Mouse (Mus musculus) thymus, postnatal 0 days (tissue): ENCODE results near the gene Rbm6. TPM values are rescaled to one million over a fixed set of nuclear protein-coding genes. Genes with fewer than 3 reads are reported as not detected.

Source experiments
- DNase-seq: peaks from one replicate; pipeline ENCODE4 v3.0.0-alpha.2; 2015; ENCODE audit warnings: low spot score
- polyA plus RNA-seq: library from polyadenylated mRNA; unstranded; fragments of >200 nt; fragmentation: Nextera tagmentation; extraction: Ambion mirVana; gene quantifications from 2 replicates; pipeline ENCODE4 v1.2.1, GENCODE M21; 2015

Rbm6 gene
- polyA plus RNA-seq, 1 experiment from 2014 or later, result 66.2 TPM

- no peak for DNase-seq
Observed at GRCm38 (mm10) chr9:107750378-107750777, 122.7 kb downstream of the Rbm6 start.

GRCm38 (mm10) chr9:107748063-107748462, 125.0 kb downstream of the Rbm6 start:
- no peak for DNase-seq

- no peak for DNase-seq
Observed at GRCm38 (mm10) chr9:107747310-107747709, 125.7 kb downstream of the Rbm6 start.

GRCm38 (mm10) chr9:107746679-107747078, 126.4 kb downstream of the Rbm6 start:
- DNase-seq, result no peak

GRCm38 (mm10) chr9:107744061-107744460, 129.0 kb downstream of the Rbm6 start:
- DNase-seq, result no peak

- DNase-seq, result peak; percentile 40
Observed at GRCm38 (mm10) chr9:107738841-107739202, 134.2 kb downstream of the Rbm6 start.

- peak; percentile 88 for DNase-seq
Observed at GRCm38 (mm10) chr9:107738020-107738840, 134.8 kb downstream of the Rbm6 start.

- DNase-seq, result peak; percentile 78
Observed at GRCm38 (mm10) chr9:107736185-107736485, 136.9 kb downstream of the Rbm6 start.

- DNase-seq, result peak; percentile 62
Observed at GRCm38 (mm10) chr9:107735356-107736184, 137.5 kb downstream of the Rbm6 start.

- no peak for DNase-seq
Observed at GRCm38 (mm10) chr9:107734567-107734971, 138.5 kb downstream of the Rbm6 start.

- DNase-seq, result no peak
Observed at GRCm38 (mm10) chr9:107729709-107730108, 143.3 kb downstream of the Rbm6 start.

- no peak for DNase-seq
Observed at GRCm38 (mm10) chr9:107728919-107729670, 143.9 kb downstream of the Rbm6 start.

GRCm38 (mm10) chr9:107727041-107727440, 146.0 kb downstream of the Rbm6 start:
- no peak for DNase-seq

- DNase-seq, result no peak
Observed at GRCm38 (mm10) chr9:107724796-107725195, 148.2 kb downstream of the Rbm6 start.

- DNase-seq, result peak; percentile 45
Observed at GRCm38 (mm10) chr9:107723794-107724531, 149.1 kb downstream of the Rbm6 start.

Other genes with a start within 250 kb of the Rbm6 start
- 466 and 479 TPM in 2 replicates for gene Gnai2, start 237.9 kb downstream of the Rbm6 start, polyA plus RNA-seq
- gene Slc38a3, start 203.7 kb downstream of the Rbm6 start, polyA plus RNA-seq, result 0.60 and 1.1 TPM in 2 replicates
- gene Gnat1, start 193.5 kb downstream of the Rbm6 start, polyA plus RNA-seq, result 0.62 and 0.85 TPM in 2 replicates
- gene Sema3f, start 162.8 kb downstream of the Rbm6 start, polyA plus RNA-seq, result 2.2 and 3.2 TPM in 2 replicates
- gene Rbm5, start 102.2 kb downstream of the Rbm6 start, polyA plus RNA-seq, result 162 and 183 TPM in 2 replicates
- gene Mon1a, start 14.9 kb upstream of the Rbm6 start, polyA plus RNA-seq, result 17.2 and 17.9 TPM in 2 replicates
- 1.6 and 2.4 TPM in 2 replicates for gene Mst1r, start 33.6 kb upstream of the Rbm6 start, polyA plus RNA-seq
- not detected in 2 replicates for gene Actl11, start 55.2 kb upstream of the Rbm6 start, polyA plus RNA-seq
- 12.1 and 12.9 TPM in 2 replicates for gene Camkv, start 62.4 kb upstream of the Rbm6 start, polyA plus RNA-seq
- gene Traip, start 76.9 kb upstream of the Rbm6 start, polyA plus RNA-seq, result 23.1 and 27.2 TPM in 2 replicates
- 54.9 and 63.2 TPM in 2 replicates for gene Uba7, start 102.3 kb upstream of the Rbm6 start, polyA plus RNA-seq
- gene Gm20661, start 109.8 kb upstream of the Rbm6 start, polyA plus RNA-seq, result 0.26 and 0.27 TPM in 2 replicates
- 31.6 and 33.8 TPM in 2 replicates for gene Inka1, start 112.6 kb upstream of the Rbm6 start, polyA plus RNA-seq
- gene Cdhr4, start 119.3 kb upstream of the Rbm6 start, polyA plus RNA-seq, result 0.90 and 0.95 TPM in 2 replicates
- gene Gm20662, start 123.1 kb upstream of the Rbm6 start, polyA plus RNA-seq, result 0.28 TPM in 1 of 2 replicates, not detected in the other
- gene Ip6k1, start 129.3 kb upstream of the Rbm6 start, polyA plus RNA-seq, result 48.4 and 55.1 TPM in 2 replicates
- gene Gmppb, start 176.0 kb upstream of the Rbm6 start, polyA plus RNA-seq, result 29.9 TPM in 2 replicates
- gene Amigo3, start 179.9 kb upstream of the Rbm6 start, polyA plus RNA-seq, result 1.7 and 2.0 TPM in 2 replicates
- gene Mst1, start 207.2 kb upstream of the Rbm6 start, polyA plus RNA-seq, result 1.5 and 3.1 TPM in 2 replicates
- gene Rnf123, start 210.1 kb upstream of the Rbm6 start, polyA plus RNA-seq, result 27.9 and 37.9 TPM in 2 replicates
- gene Apeh, start 221.4 kb upstream of the Rbm6 start, polyA plus RNA-seq, result 48.0 and 51.4 TPM in 2 replicates